Mouse (Mus musculus): Measurements from ENCODE around the gene Pfkp. TPM values are rescaled to one million over a fixed set of nuclear protein-coding genes. Genes with fewer than 3 reads are reported as not detected.

Gene Pfkp
- total and polyA plus RNA-seq, 2 experiments from 2014 or later: 82.9 to 162 TPM

DNA sequence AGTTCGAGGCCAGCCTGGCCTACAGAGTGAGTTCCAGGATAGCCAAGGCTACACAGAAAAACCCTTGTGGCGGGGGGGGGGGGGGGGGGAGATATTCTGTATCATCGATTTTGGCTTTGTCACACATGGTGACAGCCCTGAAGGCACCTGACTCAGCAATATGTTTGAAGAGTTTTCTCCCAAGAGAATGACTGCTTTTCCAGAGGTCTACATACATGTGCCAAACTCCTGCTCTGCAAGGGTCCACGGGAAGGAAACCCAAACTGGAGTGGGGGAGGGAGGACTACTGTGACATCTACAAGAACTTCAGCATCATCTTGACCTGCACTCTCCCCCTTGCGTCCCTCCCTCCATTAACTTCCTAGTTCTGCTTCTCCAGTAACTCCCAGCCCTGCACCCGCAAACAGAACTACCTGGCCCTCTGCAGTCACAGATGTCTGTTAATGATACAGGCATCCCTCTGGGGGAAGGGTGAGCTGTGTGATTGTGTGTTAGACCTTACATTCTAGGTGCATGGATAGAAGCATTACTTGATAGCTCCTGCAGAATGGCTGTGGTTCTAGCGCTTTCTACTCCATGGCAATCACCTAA, 10.9 kb downstream of the Pfkp start:
- 84% methylated on average over 7 of the region's 7 CpGs for WGBS
- no peak for DNase-seq (ENCODE audit: low spot score)
- TF ChIP-seq EP300 (IDR thresholded peaks at IDR 0.05; ENCODE audit: low read depth) (no peak), CTCF (IDR thresholded peaks at IDR 0.05; ENCODE audit: low read depth) (no peak)
- Histone ChIP-seq H3K36me3 (replicated peaks; ENCODE audit: control insufficient read depth, insufficient read depth, low read length) (no peaks in the 10 kb centered on the region; the same call in 1 of the 2 replicates), H3K9me3 (replicated peaks; ENCODE audit: control insufficient read depth, low read length) (no peaks in the 10 kb centered on the region), H3K9ac (replicated peaks; ENCODE audit: low read depth, low read length) (no peak overlapping the region), H3K27me3 (ENCODE audit: control insufficient read depth, insufficient read depth, low read length) (no peaks in the 10 kb centered on the region), H3K27ac (ENCODE audit: low read depth) (0 out of 2 replicates have a peak overlapping the region, but pooled peaks have one; percentile 48), H3K4me3 (ENCODE audit: low read depth, low read length) (no peak overlapping the region), H3K4me2 (ENCODE audit: low read depth, low read length) (no peak overlapping the region), H3K4me1 (ENCODE audit: control insufficient read depth, insufficient read depth) (peaks cover 38% of the 10 kb centered on the region)
- ATAC-seq (ENCODE audit: insufficient read depth, low read depth): no peak

- peak overlapping the region; percentile 48 for H3K27ac ChIP-seq (ENCODE audit: low read depth)
- no peaks in the 10 kb centered on the region for H3K9me3 ChIP-seq (replicated peaks; ENCODE audit: control insufficient read depth, low read length)
- WGBS: 62% methylated on average over 4 of the region's 4 CpGs
- no peak overlapping the region for H3K9ac ChIP-seq (replicated peaks; ENCODE audit: low read depth, low read length)
- no peak for TF ChIP-seq EP300 (IDR thresholded peaks at IDR 0.05; ENCODE audit: low read depth)
- DNase-seq (ENCODE audit: low spot score) (no peak), ATAC-seq (ENCODE audit: insufficient read depth, low read depth) (no peak)
- H3K36me3 ChIP-seq (replicated peaks; ENCODE audit: control insufficient read depth, insufficient read depth, low read length): no peaks in the 10 kb centered on the region; the same call in 1 of the 2 replicates
- no peaks in the 10 kb centered on the region for H3K27me3 ChIP-seq (ENCODE audit: control insufficient read depth, insufficient read depth, low read length)
- H3K4me3 ChIP-seq (ENCODE audit: low read depth, low read length): no peak overlapping the region
- no peak overlapping the region for H3K4me2 ChIP-seq (ENCODE audit: low read depth, low read length)
- peaks cover 43% of the 10 kb centered on the region for H3K4me1 ChIP-seq (ENCODE audit: control insufficient read depth, insufficient read depth)
Measured at GRCm38 (mm10) chr13:6636976-6637375, 11.6 kb downstream of the Pfkp start.

GRCm38 (mm10) chr13:6636520-6636919, 12.1 kb downstream of the Pfkp start:
- H3K9ac ChIP-seq (replicated peaks; ENCODE audit: low read depth, low read length): no peak overlapping the region
- H3K4me2 ChIP-seq (ENCODE audit: low read depth, low read length): no peak overlapping the region
- DNase-seq (ENCODE audit: low spot score) (no peak), ATAC-seq (ENCODE audit: insufficient read depth, low read depth) (no peak)
- TF ChIP-seq CTCF (IDR thresholded peaks at IDR 0.05; ENCODE audit: low read depth) (no peak), EP300 (IDR thresholded peaks at IDR 0.05; ENCODE audit: low read depth) (no peak)
- no peaks in the 10 kb centered on the region for H3K9me3 ChIP-seq (replicated peaks; ENCODE audit: control insufficient read depth, low read length)
- H3K27ac ChIP-seq (ENCODE audit: low read depth): peak overlapping the region; percentile 93; the same call in 1 of the 2 replicates
- H3K36me3 ChIP-seq (replicated peaks; ENCODE audit: control insufficient read depth, insufficient read depth, low read length): no peaks in the 10 kb centered on the region; the same call in 1 of the 2 replicates
- H3K27me3 ChIP-seq (ENCODE audit: control insufficient read depth, insufficient read depth, low read length): no peaks in the 10 kb centered on the region
- peaks cover 47% of the 10 kb centered on the region for H3K4me1 ChIP-seq (ENCODE audit: control insufficient read depth, insufficient read depth)
- H3K4me3 ChIP-seq (ENCODE audit: low read depth, low read length): no peak overlapping the region
- 52% methylated on average over 6 of the region's 6 CpGs for WGBS

- Histone ChIP-seq H3K9me3 (replicated peaks; ENCODE audit: control insufficient read depth, low read length) (no peaks in the 10 kb centered on the region), H3K36me3 (replicated peaks; ENCODE audit: control insufficient read depth, insufficient read depth, low read length) (no peaks in the 10 kb centered on the region; the same call in 1 of the 2 replicates), H3K4me3 (ENCODE audit: low read depth, low read length) (no peak overlapping the region), H3K27ac (ENCODE audit: low read depth) (peak overlapping the region; percentile 93), H3K4me2 (ENCODE audit: low read depth, low read length) (0 out of 2 replicates have a peak overlapping the region, but pooled peaks have one; percentile 2), H3K27me3 (ENCODE audit: control insufficient read depth, insufficient read depth, low read length) (no peaks in the 10 kb centered on the region), H3K4me1 (ENCODE audit: control insufficient read depth, insufficient read depth) (peaks cover 58% of the 10 kb centered on the region), H3K9ac (replicated peaks; ENCODE audit: low read depth, low read length) (no peak overlapping the region)
- ATAC-seq (ENCODE audit: insufficient read depth, low read depth): peak; percentile 47
- TF ChIP-seq CTCF (IDR thresholded peaks at IDR 0.05; ENCODE audit: low read depth) (no peak), EP300 (IDR thresholded peaks at IDR 0.05; ENCODE audit: low read depth) (no peak)
- 19% methylated on average over 11 of the region's 11 CpGs for WGBS
- DNase-seq (ENCODE audit: low spot score): peak; percentile 69
Measured at GRCm38 (mm10) chr13:6635138-6636076, 13.2 kb downstream of the Pfkp start.

GRCm38 (mm10) chr13:6634063-6634462, 14.5 kb downstream of the Pfkp start:
- Histone ChIP-seq H3K9me3 (replicated peaks; ENCODE audit: control insufficient read depth, low read length) (no peaks in the 10 kb centered on the region), H3K4me1 (ENCODE audit: control insufficient read depth, insufficient read depth) (peaks cover 70% of the 10 kb centered on the region), H3K36me3 (replicated peaks; ENCODE audit: control insufficient read depth, insufficient read depth, low read length) (no peaks in the 10 kb centered on the region; the same call in 1 of the 2 replicates), H3K4me3 (ENCODE audit: low read depth, low read length) (no peak overlapping the region), H3K9ac (replicated peaks; ENCODE audit: low read depth, low read length) (no peak overlapping the region; the same call in 1 of the 2 replicates), H3K27ac (ENCODE audit: low read depth) (peak overlapping the region; percentile 93), H3K27me3 (ENCODE audit: control insufficient read depth, insufficient read depth, low read length) (no peaks in the 10 kb centered on the region), H3K4me2 (ENCODE audit: low read depth, low read length) (peak overlapping the region; percentile 26; the same call in 1 of the 2 replicates)
- ATAC-seq (ENCODE audit: insufficient read depth, low read depth): no peak
- DNase-seq (ENCODE audit: low spot score): no peak
- TF ChIP-seq EP300 (IDR thresholded peaks at IDR 0.05; ENCODE audit: low read depth): no peak
- TF ChIP-seq CTCF (IDR thresholded peaks at IDR 0.05; ENCODE audit: low read depth): no peak
- 47% methylated on average over 12 of the region's 12 CpGs for WGBS
